Mouse (Mus musculus) neural tube, embryonic 12.5 days (tissue): ENCODE measurements at regions not wholly inside any gene's neighbourhood (a gene's known extent, or its start where the extent isn't known, plus 50 kb on each side); places are given as distances from the start of the nearest gene placed in this dataset.
A peak's percentile ranks its signal among the peaks of the same experiment; 100 is the strongest.

Experiments
- ATAC-seq: fragments of 200-750 bp; cut with Nextera tagmentation; 2 replicates; pipeline ENCODE4 v1.8.0; 2017; ENCODE audit warnings: low read depth, mild to moderate bottlenecking, moderate TSS enrichment, moderate library complexity; ENCODE audit not compliant: low FRiP score
- H3K27ac ChIP-seq: fragments of 300-500 bp; sonication (generic); 2 replicates; pipeline ENCODE4 v1.5.1; 2016
- H3K27me3 ChIP-seq: fragments of 300-500 bp; sonication (generic); replicated peaks from 2 replicates; pipeline ENCODE4 v1.6.1; 2016; ENCODE audit warnings: mild to moderate bottlenecking
- H3K36me3 ChIP-seq: fragments of 300-500 bp; sonication (generic); 2 replicates; pipeline ENCODE4 v1.6.1; 2016; ENCODE audit warnings: mild to moderate bottlenecking
- H3K4me1 ChIP-seq: fragments of 300-500 bp; sonication (generic); 2 replicates; pipeline ENCODE4 v1.6.1; 2016
- H3K4me2 ChIP-seq: fragments of 300-500 bp; sonication (generic); replicated peaks from 2 replicates; pipeline ENCODE4 v1.6.1; 2016; ENCODE audit warnings: mild to moderate bottlenecking
- H3K4me3 ChIP-seq: fragments of 300-500 bp; sonication (generic); 2 replicates; pipeline ENCODE4 v1.5.1; 2016
- H3K9ac ChIP-seq: fragments of 300-500 bp; sonication (generic); 2 replicates; pipeline ENCODE4 v1.6.1; 2016; ENCODE audit warnings: mild to moderate bottlenecking
- H3K9me3 ChIP-seq: fragments of 300-500 bp; sonication (generic); 2 replicates; pipeline ENCODE4 v1.6.1; 2016; ENCODE audit warnings: mild to moderate bottlenecking
- WGBS: fragments of 180-500 bp; shearing (Covaris S2); methylation state at CpG from one replicate; pipeline ENCODE4 v1.1.7; 2016; 5-methylcytosine and 5-hydroxymethylcytosine counted together

GRCm38 (mm10) chr7:69490566-69491466, 741.8 kb upstream of the Arrdc4 start:
- H3K9ac ChIP-seq, result no peak overlapping the region
- 0 out of 2 replicates have a peak, but pooled peaks cover 3% of the 10 kb centered on the region for H3K27me3 ChIP-seq
- H3K27ac ChIP-seq, result no peak overlapping the region
- peaks cover 5% of the 10 kb centered on the region; the same call in 1 of the 2 replicates for H3K4me1 ChIP-seq
- ATAC-seq, result peak; percentile 92
- no peak overlapping the region for H3K4me3 ChIP-seq
- H3K4me2 ChIP-seq, result no peak overlapping the region
- no peaks in the 10 kb centered on the region for H3K36me3 ChIP-seq
- 38% methylated on average over 16 of the region's 16 CpGs for WGBS
- H3K9me3 ChIP-seq, result no peaks in the 10 kb centered on the region

GRCm38 (mm10) chr7:69488630-69489029, 739.6 kb upstream of the Arrdc4 start:
- no peaks in the 10 kb centered on the region for H3K36me3 ChIP-seq
- H3K9ac ChIP-seq, result no peak overlapping the region
- ATAC-seq, result no peak
- H3K27ac ChIP-seq, result no peak overlapping the region
- H3K4me2 ChIP-seq, result no peak overlapping the region
- WGBS, result 76% methylated on average over 6 of the region's 6 CpGs
- no peaks in the 10 kb centered on the region for H3K9me3 ChIP-seq
- H3K4me1 ChIP-seq, result peaks cover 5% of the 10 kb centered on the region; the same call in 1 of the 2 replicates
- 0 out of 2 replicates have a peak, but pooled peaks cover 3% of the 10 kb centered on the region for H3K27me3 ChIP-seq
- H3K4me3 ChIP-seq, result no peak overlapping the region

GRCm38 (mm10) chr7:69487111-69487510, 738.1 kb upstream of the Arrdc4 start:
- Histone ChIP-seq H3K4me3 (no peak overlapping the region), H3K27ac (no peak overlapping the region), H3K27me3 (no peaks in the 10 kb centered on the region), H3K4me1 (no peaks in the 10 kb centered on the region), H3K36me3 (no peaks in the 10 kb centered on the region), H3K9me3 (no peaks in the 10 kb centered on the region), H3K9ac (no peak overlapping the region), H3K4me2 (no peak overlapping the region)
- WGBS, result 81% methylated on average over 3 of the region's 3 CpGs
- no peak for ATAC-seq

- Histone ChIP-seq H3K27ac (no peak overlapping the region), H3K4me1 (no peaks in the 10 kb centered on the region), H3K4me3 (no peak overlapping the region), H3K27me3 (no peaks in the 10 kb centered on the region), H3K36me3 (no peaks in the 10 kb centered on the region), H3K9me3 (no peaks in the 10 kb centered on the region), H3K4me2 (no peak overlapping the region), H3K9ac (no peak overlapping the region)
- WGBS, result 86% methylated on average over 4 of the region's 4 CpGs
- ATAC-seq, result no peak
Measured at GRCm38 (mm10) chr7:69484552-69484951, 735.5 kb upstream of the Arrdc4 start.
